Mouse (Mus musculus) activated CD4-positive, CD25-positive, alpha-beta regulatory T cell (primary cell): ENCODE results near the gene Pla2g4f. TPM values are rescaled to one million over a fixed set of nuclear protein-coding genes. Genes with fewer than 3 reads are reported as not detected.

Source experiments
- polyA plus RNA-seq, 2 experiments: library from polyadenylated mRNA; unstranded; fragments of 100-300 nt; shearing (Covaris generic); gene quantifications; one replicate each; pipeline ENCODE4 v1.2.1; 2017

Gene Pla2g4f
- 1 to 10 TPM; 3.5 to 4.8 TPM for polyA plus RNA-seq

GRCm38 (mm10) chr2:120313976-120314375 lies at the start of gene Pla2g4f:
Pla2g4f (minus strand) TSS chr2:120314165.

DNA sequence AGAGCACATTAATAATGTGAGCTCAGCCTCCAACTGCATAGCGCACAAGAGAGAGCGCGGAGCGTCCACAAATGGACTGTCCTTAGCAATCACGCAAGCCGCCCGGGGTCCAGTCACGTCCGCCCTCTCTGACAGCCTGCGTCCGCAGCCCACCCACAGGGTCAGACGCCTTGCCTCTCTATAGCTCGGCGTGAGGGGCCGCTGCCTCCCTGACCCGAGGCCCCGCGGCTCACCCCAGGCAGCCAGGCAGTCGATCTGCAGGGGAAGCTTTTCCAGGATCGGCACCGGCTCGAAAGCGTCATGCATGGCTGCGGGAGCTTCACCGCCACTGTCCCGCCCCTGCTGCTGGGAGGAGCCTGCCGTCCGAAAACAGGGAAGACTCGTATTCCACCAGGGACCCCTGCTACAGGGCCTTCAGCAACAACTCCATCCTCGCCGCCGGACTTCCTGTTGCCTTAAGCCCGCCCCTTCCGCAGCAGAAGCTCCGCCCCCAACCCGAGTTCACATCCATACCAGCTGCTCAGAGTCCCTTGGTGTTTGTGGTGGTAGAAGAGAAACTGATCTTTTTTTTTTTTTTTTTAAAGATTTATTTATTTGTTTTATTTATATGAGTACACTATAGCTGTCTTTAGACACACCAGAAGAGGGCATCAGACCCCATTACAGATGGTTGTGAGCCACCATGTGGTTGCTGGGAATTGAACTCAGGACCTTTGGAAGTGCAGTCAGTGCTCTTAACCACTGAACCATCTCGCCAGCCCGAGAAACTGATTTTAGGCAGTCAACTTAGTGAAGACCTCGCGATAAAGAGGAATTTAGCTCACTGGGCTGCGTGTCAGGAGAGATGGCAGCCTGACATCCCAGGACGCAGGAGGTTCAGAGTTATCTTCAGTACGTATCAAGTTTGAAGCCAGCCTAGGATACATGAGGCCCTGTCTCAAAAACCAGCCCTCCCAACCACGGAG lies 39.0 kb upstream of the Pla2g4f start, which contains the start of gene Vps39:
Gene Vps39 (minus strand): TSS at position 456 of the 965 bp plus-strand sequence.

DNA sequence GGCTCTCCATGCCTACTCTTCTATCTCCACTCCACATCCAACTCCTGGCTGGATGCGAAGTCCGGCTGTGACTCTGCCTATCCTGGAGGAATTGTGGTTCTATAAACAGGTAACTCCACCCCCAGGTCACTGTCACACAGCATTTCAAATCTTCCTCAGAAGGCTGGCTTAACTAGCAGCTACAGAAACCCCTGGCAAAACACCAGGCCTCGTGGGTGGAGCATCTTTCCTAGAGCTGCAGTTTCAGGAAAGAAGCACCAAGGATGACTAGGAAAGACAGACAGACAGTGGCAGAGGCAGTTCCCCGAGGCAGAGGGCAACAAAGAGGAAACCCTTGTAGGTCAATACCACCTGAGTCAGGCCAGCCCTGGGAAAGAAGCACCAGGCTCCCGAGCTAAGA lies 25.0 kb downstream of the Pla2g4f start, which contains the start of gene Pla2g4d:
Gene Pla2g4d (minus strand): TSS at position 203 of the 400 bp plus-strand sequence.

Other genes starting within 250 kb of the Pla2g4f start
- 10 to 100 TPM in 1 of 2 experiments, 1 to 10 TPM in 1; 9.4 to 30.4 TPM for gene Ehd4, start 159.6 kb downstream of the Pla2g4f start, polyA plus RNA-seq
- gene Pla2g4e, start 68.8 kb downstream of the Pla2g4f start, polyA plus RNA-seq = under 1 TPM in 1 of 2 experiments, not detected in 1; 0.23 TPM
- gene Pla2g4d, start 25.0 kb downstream of the Pla2g4f start, polyA plus RNA-seq = under 1 TPM in 1 of 2 experiments, not detected in 1; 0.05 TPM
- 10 to 100 TPM; 34.8 to 39.1 TPM for gene Vps39, start 39.0 kb upstream of the Pla2g4f start, polyA plus RNA-seq
- gene Ganc, start 89.7 kb upstream of the Pla2g4f start, polyA plus RNA-seq = 10 to 100 TPM; 17.6 to 17.8 TPM
- 10 to 100 TPM; 18.7 to 23.2 TPM for gene Tmem87a, start 89.9 kb upstream of the Pla2g4f start, polyA plus RNA-seq
- 10 to 100 TPM; 29.1 to 53.7 TPM for gene Capn3, start 141.9 kb upstream of the Pla2g4f start, polyA plus RNA-seq
- 10 to 100 TPM; 45.1 to 58.7 TPM for gene Zfp106, start 249.7 kb upstream of the Pla2g4f start, polyA plus RNA-seq